Mouse (Mus musculus) spleen, adult 10 weeks (tissue): ENCODE data around the gene Ass1. TPM values are rescaled to one million over a fixed set of nuclear protein-coding genes. Genes with fewer than 3 reads are reported as not detected.

Experiments
- polyA plus RNA-seq: library from polyadenylated mRNA; stranded (reverse); fragments of 350-450 nt; fragmentation: Illumina TruSeq; extraction: RNeasy Lipid Tissue Mini Kit (QIAGEN cat#74804); gene quantifications from one replicate; pipeline ENCODE4 v1.2.3, GENCODE M21; 2015; ENCODE audit warnings: low replicate concordance; ENCODE audit not compliant: insufficient read depth

Gene Ass1
- polyA plus RNA-seq, result 31.7 TPM

DNA sequence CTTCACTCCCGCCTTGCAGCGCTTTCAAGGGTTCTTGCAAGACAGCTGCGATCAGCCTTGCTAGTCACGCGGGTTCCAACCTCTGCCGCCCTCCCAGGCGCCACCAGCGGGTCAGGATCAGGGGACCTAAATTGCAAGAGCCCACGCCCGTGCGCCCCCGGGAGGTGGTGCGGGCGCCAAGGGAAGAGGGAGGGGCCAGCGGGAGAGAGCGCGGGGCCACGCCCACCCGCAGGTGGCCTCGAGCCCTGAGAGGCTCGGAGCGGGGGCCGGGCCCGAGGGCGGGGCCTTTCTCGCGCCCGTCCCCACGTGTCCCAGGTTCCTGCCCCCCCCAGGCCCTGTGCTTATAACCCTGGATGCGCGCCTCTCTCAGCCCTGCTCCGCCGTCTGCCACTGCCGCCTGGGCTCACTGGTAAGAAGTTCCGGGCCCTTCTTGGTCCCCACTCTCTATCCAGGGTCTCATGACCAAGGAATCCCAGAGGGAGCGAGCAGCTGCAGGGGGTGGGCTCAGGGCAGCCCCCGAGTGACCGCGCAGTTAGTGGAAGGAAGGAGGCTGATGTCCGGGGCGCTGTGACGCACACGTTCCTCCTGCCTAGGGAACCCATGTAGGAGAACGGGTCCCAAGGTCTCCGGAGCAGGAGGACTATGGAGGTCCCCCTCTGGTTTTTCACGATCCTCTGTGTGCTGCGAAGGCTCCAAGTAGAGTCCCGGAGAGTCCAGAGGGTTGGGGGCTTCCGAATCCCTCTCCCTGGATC lies at the start of gene Ass1:
Gene Ass1, plus strand, starts transcription at position 277 of the 752 bp plus-strand sequence.

Other genes with a start within 250 kb of the Ass1 start
- 1.7 TPM for gene Ncs1, start 224.4 kb upstream of the Ass1 start, polyA plus RNA-seq
- 0.14 TPM for gene Hmcn2, start 155.8 kb upstream of the Ass1 start, polyA plus RNA-seq
- 18.1 TPM for gene Fubp3, start 102.4 kb downstream of the Ass1 start, polyA plus RNA-seq
- gene Prdm12, start 169.8 kb downstream of the Ass1 start, polyA plus RNA-seq, result not detected
- 47.4 TPM for gene Exosc2, start 200.5 kb downstream of the Ass1 start, polyA plus RNA-seq
- gene Abl1, start 218.2 kb downstream of the Ass1 start, polyA plus RNA-seq, result 38.1 TPM